Mouse (Mus musculus): Measurements from ENCODE around the gene Gpc5. TPM values are rescaled to one million over a fixed set of nuclear protein-coding genes. Genes with fewer than 3 reads are reported as not detected.

The Gpc5 gene
- total RNA-seq, 2 experiments from 2014 or later, result 37.8 to 38.6 TPM

DNA sequence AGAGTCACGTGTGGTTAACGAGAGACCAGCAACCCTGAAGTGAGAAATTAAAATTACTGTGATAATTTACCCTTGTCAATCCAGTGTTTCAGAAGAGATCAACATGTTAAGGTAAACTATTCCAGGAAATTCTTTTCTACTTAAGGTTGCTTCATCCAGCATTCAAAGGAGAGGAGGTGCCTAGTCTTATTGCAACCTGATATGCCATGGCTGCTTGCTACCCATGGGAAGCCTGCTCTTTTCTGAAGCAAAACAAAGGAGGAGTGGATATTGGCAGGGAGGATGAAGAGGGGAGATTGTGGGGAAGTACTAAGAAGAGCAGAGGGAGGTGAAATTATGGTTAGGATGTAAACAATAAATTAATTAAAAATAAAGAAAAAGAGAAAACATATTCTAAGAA is 15.5 kb downstream of the Gpc5 start:
- no peak for DNase-seq

DNA sequence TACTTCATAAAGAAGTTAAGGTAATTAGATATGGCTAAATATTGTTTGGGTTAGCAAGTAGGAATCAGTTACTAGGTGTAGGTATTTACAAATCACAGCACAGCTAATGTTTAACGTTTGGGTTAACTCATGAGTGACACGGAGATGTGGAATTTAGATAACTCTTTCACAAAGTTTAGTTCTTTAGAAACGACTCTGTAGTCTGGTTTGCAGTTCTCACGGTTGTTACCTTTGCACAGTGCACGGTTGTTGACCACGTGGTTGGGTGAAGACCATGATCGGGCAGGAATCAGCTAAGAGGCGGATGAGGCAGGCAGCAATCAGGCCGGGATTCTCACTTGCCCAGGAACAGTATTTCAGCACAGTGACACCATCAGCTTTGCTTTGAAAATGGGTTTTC is 26.6 kb downstream of the Gpc5 start:
- DNase-seq, result no peak

DNA sequence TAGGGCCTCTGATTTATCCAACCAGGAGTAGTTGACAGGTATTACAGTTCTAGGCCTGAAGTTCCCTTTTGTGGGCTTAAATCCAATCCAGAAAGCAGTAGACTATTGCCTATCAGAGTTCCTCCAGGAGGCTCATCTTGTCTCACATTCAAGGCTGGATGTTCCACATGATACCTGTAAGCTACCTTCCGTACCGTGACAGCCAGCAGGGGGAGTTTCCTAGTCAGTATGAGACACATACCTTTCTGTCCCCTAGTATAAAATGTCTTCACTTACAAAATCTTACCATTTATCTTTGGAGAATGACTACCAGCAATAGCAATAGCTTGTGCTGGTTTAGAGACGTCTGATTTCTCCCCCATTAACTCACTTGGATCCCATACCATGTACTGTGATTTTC is 56.8 kb downstream of the Gpc5 start:
- no peak for DNase-seq

DNA sequence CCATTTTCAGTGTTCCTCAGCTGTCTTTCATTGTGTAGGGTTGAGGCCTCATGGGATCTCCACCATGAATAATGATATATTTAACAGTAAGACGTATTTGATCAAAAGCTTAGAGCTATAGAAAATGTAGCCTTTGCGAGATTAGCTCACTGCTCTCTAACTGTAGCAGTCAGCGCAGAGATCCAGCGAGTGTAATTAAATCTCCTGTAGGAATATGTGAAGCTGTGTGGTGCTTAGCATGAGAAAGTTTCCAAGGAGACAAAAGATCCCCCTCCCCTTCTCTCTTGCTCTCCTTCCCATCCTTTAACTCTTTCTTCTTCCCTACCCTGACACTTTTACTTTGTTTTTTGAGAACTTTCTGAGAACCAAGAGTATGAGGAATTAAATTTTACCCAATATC is 64.6 kb downstream of the Gpc5 start:
- no peak for DNase-seq

DNA sequence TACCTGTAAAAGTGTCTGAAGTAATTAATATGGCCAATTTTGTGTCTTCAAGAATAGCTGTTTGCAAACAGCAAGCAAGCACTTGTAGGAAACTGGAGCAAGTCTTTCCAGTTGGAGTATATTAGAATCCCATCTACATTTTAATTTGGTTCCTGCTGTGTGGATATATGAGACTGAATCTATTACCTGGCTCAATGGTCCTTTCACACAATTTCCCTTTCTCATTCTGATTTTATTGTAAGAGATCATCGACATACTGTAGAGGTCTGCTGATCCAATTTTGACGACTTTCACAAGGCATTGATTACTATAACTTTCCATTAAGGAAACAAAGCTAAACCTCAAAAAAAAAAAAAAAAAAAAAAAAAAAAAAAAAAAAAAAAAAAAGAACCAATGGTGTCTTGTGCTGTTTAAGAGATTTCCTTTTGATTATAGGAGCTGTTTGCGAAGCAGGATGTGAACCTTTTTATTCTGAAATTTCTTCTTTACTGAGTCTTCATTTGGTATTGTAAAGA is 85.4 kb downstream of the Gpc5 start:
- no peak for DNase-seq

DNA sequence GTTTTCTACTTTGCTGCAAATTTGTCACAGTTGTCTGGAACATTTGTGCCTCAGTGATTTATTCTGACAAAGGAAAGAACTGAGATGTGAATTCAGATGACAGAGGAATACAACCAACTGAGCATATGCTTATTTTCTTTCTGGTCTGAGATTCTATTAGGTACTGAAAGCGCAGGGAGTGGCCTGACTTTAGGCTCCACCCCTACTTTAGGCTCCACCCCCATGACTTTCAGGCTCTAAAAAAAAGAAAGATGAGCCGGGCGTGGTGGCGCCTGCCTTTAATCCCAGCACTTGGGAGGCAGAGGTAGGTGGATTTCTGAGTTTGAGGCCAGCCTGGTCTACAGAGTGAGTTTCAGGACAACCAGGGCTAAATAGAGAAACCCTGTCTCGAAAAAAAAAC is 87.9 kb downstream of the Gpc5 start:
- DNase-seq, result no peak

DNA sequence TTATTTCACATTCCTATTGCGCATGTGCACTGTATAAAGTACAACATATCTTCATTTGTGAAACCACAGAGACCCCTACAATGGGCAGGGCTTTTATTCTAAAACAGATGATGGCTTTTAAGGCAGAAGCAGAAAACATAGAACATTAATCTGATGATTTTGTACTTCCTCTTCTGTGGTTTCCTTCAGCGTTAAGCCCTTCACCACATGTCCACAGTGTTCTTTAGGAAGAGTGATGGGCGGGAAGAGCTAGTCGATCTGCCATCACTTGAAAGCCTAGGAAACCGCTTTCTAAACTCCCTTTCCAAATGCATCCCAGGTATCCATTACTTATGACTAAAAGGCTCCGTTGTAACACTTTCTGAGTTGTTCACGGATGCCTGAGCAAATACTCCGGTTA is 96.2 kb downstream of the Gpc5 start:
- no peak for DNase-seq

DNA sequence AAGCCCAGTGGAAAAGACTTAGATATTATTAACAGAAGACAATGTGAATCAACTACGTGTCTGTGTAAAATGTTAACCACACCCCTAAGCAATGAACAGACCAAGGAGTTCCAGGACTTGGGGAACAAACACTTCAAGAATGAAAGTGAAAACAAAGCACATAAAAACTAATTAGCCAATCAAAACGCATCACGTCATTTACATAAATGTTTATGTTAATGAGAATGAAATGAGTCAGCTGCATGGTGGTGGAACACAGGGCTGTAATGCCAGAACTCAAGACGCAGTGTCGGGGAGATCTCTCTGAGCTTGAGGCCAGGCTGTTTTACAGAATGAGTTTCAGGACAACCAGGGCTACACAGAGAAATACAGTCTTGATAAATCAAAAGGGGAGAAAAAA is 136.1 kb downstream of the Gpc5 start:
- DNase-seq, result no peak

DNA sequence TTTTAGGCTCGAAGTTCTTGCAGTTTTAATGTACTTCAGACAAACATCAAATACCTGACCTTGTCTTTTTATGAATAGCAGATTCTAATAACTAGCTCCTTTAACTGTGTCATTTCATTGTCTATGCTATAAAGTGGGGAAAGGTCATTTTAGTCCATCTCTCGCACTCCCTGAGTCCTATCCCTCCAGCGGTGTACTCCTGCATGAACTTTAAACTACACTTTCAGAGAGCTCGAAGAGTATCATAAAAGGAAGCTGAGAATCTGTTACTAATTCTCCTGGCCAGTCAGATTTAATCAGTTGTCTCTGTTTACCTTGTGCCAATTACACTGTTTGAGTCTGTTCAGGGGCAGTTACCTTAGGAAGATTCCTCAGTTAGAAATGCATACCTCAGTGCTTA is 144.4 kb downstream of the Gpc5 start:
- DNase-seq, result no peak

DNA sequence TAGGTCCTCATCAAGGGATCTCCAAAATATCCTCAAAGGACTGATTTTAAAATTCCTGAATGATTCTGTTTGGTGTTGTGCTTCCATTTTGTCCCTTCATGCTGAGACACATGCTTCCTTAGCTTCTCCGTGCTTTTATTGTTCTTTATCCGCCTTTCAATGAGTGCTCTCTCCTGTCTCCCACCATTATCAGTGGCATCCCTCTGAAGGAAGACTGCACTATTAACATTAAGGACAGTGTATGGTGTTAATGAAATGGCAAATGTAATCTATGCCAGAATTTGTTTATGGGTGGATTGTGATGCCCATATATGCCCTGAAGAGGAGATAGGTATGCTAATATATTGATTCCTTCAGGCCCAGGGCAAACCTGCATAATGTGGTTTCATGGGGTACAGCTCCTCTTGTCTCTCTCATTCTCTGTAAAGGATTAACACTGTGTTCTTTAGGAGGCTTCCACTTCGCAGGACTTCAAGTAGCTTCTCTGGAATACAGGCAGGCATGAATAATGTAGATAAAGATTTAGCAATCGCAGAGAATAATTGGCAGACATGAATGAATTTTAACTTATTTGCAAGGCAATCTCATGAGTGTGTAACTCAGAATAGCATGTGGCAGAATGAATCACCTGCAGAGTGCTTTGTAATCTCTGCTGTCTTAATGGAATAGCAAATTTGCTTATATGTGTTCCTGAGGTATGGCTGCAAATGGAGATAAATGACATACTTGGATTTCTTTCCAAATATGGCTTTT is 148.8 kb downstream of the Gpc5 start:
- DNase-seq, result no peak

DNA sequence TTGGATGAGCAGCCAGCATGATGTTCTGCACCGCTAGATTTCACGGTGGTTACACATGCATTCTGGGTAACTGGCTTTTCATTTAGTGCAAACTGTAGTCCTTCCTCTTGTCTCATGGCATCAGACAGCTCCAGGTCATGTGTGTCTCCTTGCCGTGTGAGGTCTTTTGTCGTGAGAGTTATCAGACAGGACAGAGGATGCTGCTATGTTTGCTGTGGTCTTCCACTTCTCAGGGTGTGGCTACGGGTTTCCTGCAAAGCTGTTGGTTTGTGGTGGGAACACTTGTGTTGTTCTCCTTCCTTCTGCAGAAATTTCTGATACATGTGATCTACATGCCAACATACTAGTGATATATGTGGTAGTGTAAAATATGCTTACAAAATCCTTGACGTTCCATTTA is 158.5 kb downstream of the Gpc5 start:
- no peak for DNase-seq

DNA sequence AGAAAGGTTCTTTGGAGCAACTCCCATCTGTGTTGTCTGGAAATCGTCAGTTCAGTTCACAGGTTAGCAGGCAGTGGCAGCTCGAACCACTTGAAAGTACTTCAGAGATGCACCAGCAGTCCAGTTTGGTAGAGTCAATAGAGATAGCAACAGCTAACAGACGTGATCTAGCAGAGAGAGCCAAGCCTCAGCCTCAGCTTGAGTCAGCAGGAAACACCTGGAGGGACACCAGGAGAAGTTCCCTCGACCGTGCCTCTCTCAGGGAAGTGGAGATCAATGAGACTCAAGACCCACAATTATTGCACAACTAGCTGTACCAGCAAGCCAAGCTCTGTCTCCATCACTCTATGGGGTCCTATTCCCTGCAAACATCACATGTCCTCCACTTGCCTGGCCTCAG is 159.8 kb downstream of the Gpc5 start:
- DNase-seq, result no peak

DNA sequence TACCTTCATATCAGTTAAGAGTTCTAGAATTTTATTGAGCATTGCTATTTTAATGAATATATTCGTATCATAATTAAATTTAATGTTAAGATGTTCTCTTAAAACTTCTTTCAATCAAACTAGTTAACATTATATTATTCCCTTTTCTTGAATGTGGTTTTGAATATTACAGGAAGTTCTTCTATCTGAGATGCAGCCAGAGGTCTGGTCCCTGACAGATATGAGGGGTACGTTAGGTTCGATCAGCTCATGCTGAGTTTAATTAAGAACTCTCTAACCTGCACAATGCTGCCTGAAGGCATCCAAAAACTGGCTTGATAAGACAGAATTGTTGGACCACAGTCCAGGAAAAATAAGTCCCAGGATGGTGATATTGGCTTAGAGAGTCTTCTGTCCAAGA is 161.1 kb downstream of the Gpc5 start:
- DNase-seq, result no peak

DNA sequence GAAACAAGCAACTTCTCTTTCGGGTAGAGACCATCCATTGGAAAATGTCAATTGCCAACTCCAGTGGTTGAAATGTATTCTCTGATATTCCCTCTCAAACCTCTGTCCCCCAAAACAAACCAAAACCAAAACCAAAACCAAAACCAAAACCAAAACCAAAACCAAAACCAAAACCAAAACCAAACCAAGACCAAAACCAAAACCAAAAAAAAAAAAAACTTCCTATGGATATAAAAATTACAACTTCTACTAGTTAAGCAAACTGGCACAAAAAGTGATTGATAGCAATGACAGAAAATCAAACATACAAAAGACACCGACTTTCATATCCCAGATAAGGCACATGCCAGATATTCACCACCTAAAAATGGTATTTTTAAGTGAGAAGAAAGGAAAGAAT is 161.7 kb downstream of the Gpc5 start:
- no peak for DNase-seq

DNA sequence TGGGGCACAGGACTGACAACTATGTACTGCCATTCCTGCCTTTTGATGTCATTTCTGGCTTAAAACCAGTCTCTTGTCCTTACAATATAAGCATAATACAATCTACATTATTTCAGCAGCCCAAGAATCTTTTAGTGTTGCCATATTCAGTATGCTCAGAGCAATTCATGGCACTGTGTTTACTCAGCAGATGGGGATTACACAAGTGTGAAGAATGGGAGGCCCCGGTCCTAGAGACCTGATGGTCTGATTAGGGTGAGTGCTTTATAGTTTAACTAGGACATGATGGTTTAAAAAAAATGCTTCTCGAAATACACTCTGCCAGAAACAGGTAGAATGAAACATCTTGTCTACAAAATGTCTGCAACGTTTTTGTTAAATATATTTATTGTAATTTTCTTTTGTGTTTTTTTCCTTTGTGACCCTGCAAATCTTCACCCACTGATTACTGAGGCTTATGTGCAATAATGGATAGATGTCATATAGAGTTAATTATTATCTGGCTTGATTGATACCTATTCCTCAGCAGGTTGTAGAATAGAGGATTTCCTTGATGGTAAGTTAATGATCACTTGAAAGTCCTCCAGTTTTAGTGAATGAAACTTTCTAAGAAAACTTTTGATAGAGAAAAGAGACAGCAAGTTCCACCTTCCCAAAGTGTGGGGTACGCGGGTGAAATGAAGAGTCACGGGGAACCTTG is 177.8 kb downstream of the Gpc5 start:
- DNase-seq, result no peak

DNA sequence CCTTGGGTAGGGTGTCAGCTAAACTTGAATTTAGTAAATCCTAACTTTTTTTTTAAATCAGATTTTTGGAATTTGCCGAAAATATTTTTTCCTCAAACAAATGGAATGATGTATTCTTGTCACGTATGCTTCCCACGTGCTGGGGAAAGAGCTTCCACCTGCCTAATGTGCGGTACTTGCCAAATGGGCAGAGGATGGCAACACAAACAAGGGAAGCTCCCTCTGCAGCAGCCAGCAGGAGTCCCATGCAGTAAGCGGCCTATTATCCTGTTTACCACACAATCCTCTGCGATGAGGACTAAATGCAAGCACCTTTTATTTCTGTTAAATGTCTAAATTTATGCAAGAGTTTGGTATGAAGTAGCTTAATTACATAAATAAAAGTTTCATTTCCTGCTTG is 178.4 kb downstream of the Gpc5 start:
- DNase-seq, result no peak

DNA sequence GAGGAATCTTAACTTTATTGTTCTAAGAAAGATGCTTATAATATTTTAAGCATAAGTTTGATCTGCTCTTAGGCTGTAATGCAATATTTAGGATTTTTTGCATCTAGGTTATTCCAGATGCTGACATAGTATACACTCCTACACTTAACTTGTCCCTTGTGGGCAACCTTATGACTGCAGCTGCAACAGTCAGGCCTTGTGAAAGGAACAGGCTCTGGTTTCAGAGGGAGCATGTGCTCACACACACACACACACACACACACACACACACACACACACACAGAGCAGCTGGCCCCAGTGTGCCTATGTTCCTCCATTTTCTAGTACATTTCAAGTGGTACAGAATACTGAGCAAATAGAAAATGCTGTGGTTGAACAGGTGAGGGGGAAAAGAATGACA is 190.8 kb downstream of the Gpc5 start:
- no peak for DNase-seq

DNA sequence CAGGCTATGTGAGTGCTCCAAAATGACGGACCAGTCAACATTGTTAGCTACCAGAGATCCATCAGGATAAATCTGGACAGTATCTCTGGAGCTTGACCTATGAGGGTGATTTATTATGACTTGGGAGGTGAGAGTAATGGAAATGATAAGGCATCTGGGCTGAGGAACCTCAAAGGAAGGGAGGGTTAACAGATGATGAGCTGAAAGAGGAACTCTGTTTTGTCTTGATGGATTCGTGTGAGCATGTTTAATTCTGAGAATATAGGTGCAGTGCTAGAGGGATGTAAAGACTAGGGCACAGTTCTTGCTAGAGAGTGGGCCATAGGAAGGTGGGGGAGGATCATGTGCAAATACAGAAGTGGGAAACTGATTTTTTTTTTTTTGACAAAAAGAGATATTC is 232.2 kb downstream of the Gpc5 start:
- no peak for DNase-seq

DNA sequence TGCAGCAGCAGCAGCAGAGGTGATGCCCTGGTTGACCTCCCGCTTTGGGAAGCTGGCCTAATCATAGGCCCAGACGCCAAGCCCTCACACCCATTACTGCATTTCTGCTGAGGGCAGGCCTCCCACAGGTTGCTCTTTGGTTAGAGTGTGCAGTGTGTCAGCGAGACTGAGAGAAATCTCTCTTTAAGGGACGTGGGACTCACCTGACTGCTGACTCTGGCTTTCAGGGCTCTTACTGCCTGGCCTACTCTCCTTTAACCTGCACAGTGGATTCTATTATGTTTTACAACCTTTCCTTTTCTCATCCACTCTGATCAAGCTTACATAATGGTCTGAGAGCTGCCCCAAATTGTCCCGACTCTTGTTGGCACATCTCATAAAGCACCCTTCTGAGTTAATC is 234.4 kb downstream of the Gpc5 start:
- DNase-seq, result no peak

DNA sequence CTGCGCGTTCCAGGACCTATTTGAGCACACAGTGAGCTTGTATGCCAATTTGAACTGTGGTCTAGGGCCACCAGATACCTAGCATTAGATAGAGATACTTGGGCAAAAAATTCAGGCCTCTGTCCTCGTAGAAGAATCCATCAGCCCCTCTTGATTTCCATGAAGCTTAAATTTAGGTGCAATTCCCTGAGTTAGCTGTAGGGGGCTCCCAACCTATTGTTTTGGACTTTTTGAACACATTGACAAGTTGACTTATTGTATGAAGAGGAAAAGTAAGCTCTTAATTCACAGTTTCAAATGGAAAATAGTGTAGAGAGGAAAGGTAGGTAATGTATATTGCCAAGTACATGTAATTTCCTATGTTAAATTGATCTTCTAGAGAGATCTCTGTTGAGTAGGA is 247.1 kb downstream of the Gpc5 start:
- no peak for DNase-seq

DNA sequence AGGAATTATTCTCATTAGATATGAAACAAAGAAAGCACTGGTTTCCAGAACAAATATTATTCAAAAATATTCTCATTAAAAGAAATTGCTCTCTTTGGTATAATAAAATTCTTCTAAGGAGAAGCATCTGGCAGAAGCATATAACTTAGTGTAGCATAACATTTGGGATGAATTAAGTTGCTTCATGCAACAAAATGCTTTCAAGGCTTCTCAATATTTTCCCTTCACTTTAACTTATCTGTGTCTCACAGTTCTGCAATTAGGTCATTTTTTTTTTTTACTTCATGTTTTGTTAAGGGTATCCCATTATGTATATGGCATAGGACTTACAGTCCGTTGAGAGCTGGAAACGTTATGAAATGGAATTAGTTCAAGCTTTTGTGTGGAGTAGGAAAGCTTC is 250.6 kb downstream of the Gpc5 start:
- no peak for DNase-seq

DNA sequence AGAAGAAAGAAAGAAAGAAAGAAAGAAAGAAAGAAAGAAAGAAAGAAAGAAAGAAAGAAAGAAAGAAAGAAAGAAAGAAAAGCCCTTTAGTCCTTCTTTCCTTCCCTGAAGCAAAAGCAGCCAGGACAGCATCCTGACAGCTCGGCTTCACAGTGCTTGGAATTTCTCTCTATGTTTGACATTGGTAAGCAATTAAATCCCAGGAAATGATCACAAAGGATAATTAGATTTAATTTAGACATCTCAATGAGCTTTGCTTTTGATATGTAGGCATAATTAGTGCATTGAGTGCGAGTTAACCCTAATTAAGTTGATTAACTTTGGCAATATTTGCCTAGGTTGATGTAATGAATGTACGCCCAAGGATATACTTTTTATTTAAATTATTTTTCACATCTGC is 257.4 kb downstream of the Gpc5 start:
- no peak for DNase-seq

DNA sequence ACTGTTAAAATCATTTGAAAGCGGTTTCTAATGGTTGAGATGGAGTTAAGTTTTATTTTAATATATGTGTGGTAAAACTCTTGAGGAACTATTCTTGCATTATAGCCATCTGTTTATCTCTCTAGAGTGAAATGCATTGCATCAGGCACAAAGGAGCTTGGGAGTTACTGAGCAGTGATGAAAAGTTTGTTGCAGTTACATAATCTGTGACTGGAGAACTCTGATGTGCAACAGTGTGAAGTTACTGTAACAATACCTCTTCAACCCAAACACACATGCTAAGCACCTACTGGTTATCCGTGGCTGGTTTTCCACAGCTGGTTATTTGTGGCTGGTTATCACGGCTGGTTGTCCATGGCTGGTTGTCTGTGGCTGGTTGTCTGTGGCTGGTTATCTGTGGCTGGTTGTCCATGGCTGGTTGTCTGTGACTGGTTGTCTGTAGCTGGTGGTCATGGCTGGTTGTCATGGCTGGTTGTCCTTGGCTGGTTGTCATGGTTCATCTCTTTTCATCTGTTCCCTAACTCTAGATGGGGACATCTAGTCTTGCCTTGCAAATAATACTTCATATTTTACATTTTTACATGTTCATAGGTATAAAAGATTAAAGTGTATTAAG is 273.4 kb downstream of the Gpc5 start:
- DNase-seq, result no peak

DNA sequence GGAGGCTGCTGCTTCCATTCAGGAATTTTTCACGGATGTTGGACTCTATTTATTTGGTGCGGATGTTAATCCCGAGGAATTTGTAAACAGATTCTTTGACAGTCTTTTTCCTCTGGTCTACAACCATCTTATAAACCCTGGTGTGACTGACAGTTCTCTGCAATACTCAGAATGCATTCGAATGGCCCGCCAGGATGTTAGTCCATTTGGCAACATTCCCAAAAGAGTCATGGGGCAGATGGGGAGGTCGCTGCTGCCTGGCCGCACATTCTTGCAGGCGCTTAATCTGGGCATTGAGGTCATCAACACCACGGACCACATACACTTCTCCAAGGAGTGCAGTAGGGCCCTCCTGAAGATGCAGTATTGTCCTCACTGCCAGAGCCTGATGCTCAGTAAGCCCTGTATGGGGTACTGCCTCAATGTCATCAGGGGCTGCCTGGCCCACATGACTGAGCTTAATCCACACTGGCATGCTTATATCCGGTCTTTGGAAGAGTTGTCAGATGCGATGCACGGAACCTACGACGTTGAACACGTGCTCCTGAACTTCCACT is 277.7 kb downstream of the Gpc5 start:
- DNase-seq, result no peak

All from layer of hippocampus, postnatal 36 days (tissue).